Mouse (Mus musculus): ENCODE measurements at regions not wholly inside any gene's neighbourhood (a gene's known extent, or its start where the extent isn't known, plus 50 kb on each side); places are given as distances from the start of the nearest gene placed in this dataset.

- DNase-seq (ENCODE audit: low spot score in 2 of 2) = peak; percentile 18 to 19
Measured at GRCm38 (mm10) chrX:117770252-117770651, 656.8 kb upstream of the Tgif2lx2 start.
